Mouse (Mus musculus): ENCODE measurements around the gene Agtpbp1.
"Not testable (repeated sequence)": the region's sequence is repeated elsewhere in the genome, so short reads cannot be mapped to it uniquely, and the experiment has no call there.

Gene Agtpbp1

GRCm38 (mm10) chr13:59584947-59585647 lies at the start of gene Agtpbp1, which contains the start of gene Naa35:
Agtpbp1 (minus strand) TSS chr13:59585227.
Naa35 (plus strand) TSS chr13:59585259.
- DNase-seq (ENCODE audit: low spot score in 2 of 2), result peak; percentile 99 to 100

- DNase-seq (ENCODE audit: low spot score in 2 of 2), result no peak
These were observed 49.6 kb upstream of the Agtpbp1 start for GRCm38 (mm10) chr13:59634637-59635036.

GRCm38 (mm10) chr13:59626739-59627138 lies 41.7 kb upstream of the Agtpbp1 start:
- no peak for DNase-seq (ENCODE audit: low spot score in 2 of 2)

- DNase-seq (ENCODE audit: low spot score in 2 of 2), result no peak
These were observed 39.9 kb upstream of the Agtpbp1 start for GRCm38 (mm10) chr13:59624903-59625302.

- no peak for DNase-seq (ENCODE audit: low spot score in 2 of 2)
These were observed 39.4 kb upstream of the Agtpbp1 start for GRCm38 (mm10) chr13:59624389-59624788.

- DNase-seq (ENCODE audit: low spot score in 2 of 2), result no peak
These were observed 36.8 kb upstream of the Agtpbp1 start for GRCm38 (mm10) chr13:59621643-59622489.

GRCm38 (mm10) chr13:59618463-59618862 lies 33.4 kb upstream of the Agtpbp1 start:
- DNase-seq (ENCODE audit: low spot score in 2 of 2), result no peak

- DNase-seq (ENCODE audit: low spot score in 2 of 2), result no peak
These were observed 30.5 kb upstream of the Agtpbp1 start for GRCm38 (mm10) chr13:59615554-59615953.

GRCm38 (mm10) chr13:59615152-59615551 lies 30.1 kb upstream of the Agtpbp1 start:
- DNase-seq (ENCODE audit: low spot score in 2 of 2), result no peak

- no peak for DNase-seq (ENCODE audit: low spot score in 2 of 2)
These were observed 28.8 kb upstream of the Agtpbp1 start for GRCm38 (mm10) chr13:59613868-59614267.

GRCm38 (mm10) chr13:59610437-59610836 lies 25.4 kb upstream of the Agtpbp1 start:
- DNase-seq (ENCODE audit: low spot score in 2 of 2), result no peak

GRCm38 (mm10) chr13:59609885-59610284 lies 24.9 kb upstream of the Agtpbp1 start:
- no peak for DNase-seq (ENCODE audit: low spot score in 2 of 2)

- no peak for DNase-seq (ENCODE audit: low spot score in 2 of 2)
These were observed 20.3 kb upstream of the Agtpbp1 start for GRCm38 (mm10) chr13:59605221-59605922.

GRCm38 (mm10) chr13:59604511-59604910 lies 19.5 kb upstream of the Agtpbp1 start:
- no peak for DNase-seq (ENCODE audit: low spot score in 2 of 2)

GRCm38 (mm10) chr13:59603096-59603495 lies 18.1 kb upstream of the Agtpbp1 start:
- DNase-seq (ENCODE audit: low spot score in 2 of 2), result no peak

GRCm38 (mm10) chr13:59592630-59593029 lies 7.6 kb upstream of the Agtpbp1 start:
- no peak for DNase-seq (ENCODE audit: low spot score in 2 of 2)

GRCm38 (mm10) chr13:59592058-59592457 lies 7.0 kb upstream of the Agtpbp1 start:
- not testable (repeated sequence) for DNase-seq (ENCODE audit: low spot score in 2 of 2)

- DNase-seq (ENCODE audit: low spot score in 2 of 2), result no peak
These were observed 5.7 kb upstream of the Agtpbp1 start for GRCm38 (mm10) chr13:59590691-59591090.

- DNase-seq (ENCODE audit: low spot score in 2 of 2), result no peak
These were observed 4.6 kb upstream of the Agtpbp1 start for GRCm38 (mm10) chr13:59589672-59590071.

GRCm38 (mm10) chr13:59587201-59587600 lies 2.2 kb upstream of the Agtpbp1 start:
- no peak for DNase-seq (ENCODE audit: low spot score in 2 of 2)

GRCm38 (mm10) chr13:59585648-59586005 lies 600 bp upstream of the Agtpbp1 start:
- no peak for DNase-seq (ENCODE audit: low spot score in 2 of 2)

- peak; percentile 15 to 16 for DNase-seq (ENCODE audit: low spot score in 2 of 2)
These were observed 546 bp downstream of the Agtpbp1 start for GRCm38 (mm10) chr13:59584481-59584880.
